Mouse (Mus musculus): ENCODE results near the gene Ttc27. TPM values are rescaled to one million over a fixed set of nuclear protein-coding genes. Genes with fewer than 3 reads are reported as not detected.

The Ttc27 gene
- polyA plus RNA-seq, 1 experiment from 2014 or later: 18.0 TPM

GRCm38 (mm10) chr17:74904332-74904687 is 186.8 kb downstream of the Ttc27 start:
- H3K4me3 ChIP-seq: no peak overlapping the region
- H3K27ac ChIP-seq (replicated peaks): no peak overlapping the region
- H3K27me3 ChIP-seq: no peaks in the 10 kb centered on the region
- no peak for ATAC-seq (ENCODE audit: low read depth)
- no peaks in the 10 kb centered on the region for H3K36me3 ChIP-seq
- H3K4me1 ChIP-seq (replicated peaks): no peaks in the 10 kb centered on the region
- H3K4me2 ChIP-seq: no peak overlapping the region
- H3K9ac ChIP-seq: no peak overlapping the region
- peaks cover 5% of the 10 kb centered on the region; the same call in 1 of the 2 replicates for H3K9me3 ChIP-seq
- WGBS: 91% methylated on average over 1 of the region's 1 CpGs

- no peak overlapping the region for H3K9ac ChIP-seq
- no peaks in the 10 kb centered on the region for H3K36me3 ChIP-seq
- H3K27me3 ChIP-seq: no peaks in the 10 kb centered on the region
- no peaks in the 10 kb centered on the region for H3K4me1 ChIP-seq (replicated peaks)
- no peak for ATAC-seq (ENCODE audit: low read depth)
- WGBS: 95% methylated on average over 3 of the region's 3 CpGs
- H3K27ac ChIP-seq (replicated peaks): no peak overlapping the region
- no peak overlapping the region for H3K4me2 ChIP-seq
- peaks cover 5% of the 10 kb centered on the region; the same call in 1 of the 2 replicates for H3K9me3 ChIP-seq
- H3K4me3 ChIP-seq: no peak overlapping the region
Observed at GRCm38 (mm10) chr17:74904956-74905355, 187.4 kb downstream of the Ttc27 start.

GRCm38 (mm10) chr17:74912995-74913394 is 195.5 kb downstream of the Ttc27 start:
- no peaks in the 10 kb centered on the region for H3K36me3 ChIP-seq
- no peak for ATAC-seq (ENCODE audit: low read depth)
- 93% methylated on average over 2 of the region's 2 CpGs for WGBS

More at GRCm38 (mm10) chr17:74912995-74913394, 195.5 kb downstream of the Ttc27 start:
- no peak overlapping the region for H3K4me2 ChIP-seq
- H3K9me3 ChIP-seq: peaks cover 6% of the 10 kb centered on the region
- H3K9ac ChIP-seq: no peak overlapping the region
- H3K4me1 ChIP-seq (replicated peaks): no peaks in the 10 kb centered on the region
- no peaks in the 10 kb centered on the region for H3K27me3 ChIP-seq
- no peak overlapping the region for H3K27ac ChIP-seq (replicated peaks)
- H3K4me3 ChIP-seq: no peak overlapping the region

Other genes starting within 250 kb of the Ttc27 start
- 64.6 and 67.3 TPM in 2 replicates for gene Yipf4, start 228.2 kb upstream of the Ttc27 start, polyA plus RNA-seq (2015; fragmentation: Nextera tagmentation; extraction: Ambion mirVana)
- 95.3 and 99.1 TPM in 2 replicates for gene Birc6, start 189.4 kb upstream of the Ttc27 start, polyA plus RNA-seq (2015; fragmentation: Nextera tagmentation; extraction: Ambion mirVana)

Measured in neural tube, embryonic 13.5 days (tissue).